Mouse (Mus musculus): ENCODE measurements at regions not wholly inside any gene's neighbourhood (a gene's known extent, or its start where the extent isn't known, plus 50 kb on each side); places are given as distances from the start of the nearest gene placed in this dataset.

DNA sequence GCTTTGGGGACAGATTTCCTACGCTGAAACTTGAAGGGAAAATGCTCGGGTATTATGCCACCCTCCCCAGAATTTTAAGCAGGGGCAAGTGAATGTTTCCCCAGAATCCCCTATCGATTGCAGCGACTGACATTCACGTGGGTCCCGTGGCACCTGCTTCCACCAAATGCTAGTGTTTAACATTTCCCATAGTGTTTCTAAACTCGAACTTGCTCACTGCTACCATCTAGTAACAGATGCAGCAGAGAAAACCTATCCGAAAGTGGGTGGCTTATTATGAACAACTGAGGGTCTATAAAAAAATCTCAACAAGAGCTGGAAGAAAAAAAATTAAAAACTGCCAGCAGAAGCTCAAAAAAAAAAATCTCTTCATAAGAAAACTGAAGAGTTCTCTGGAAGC is 284.2 kb downstream of the Rnf144a start:
- DNase-seq (ENCODE audit: low read depth): no peak
- no peak for TF ChIP-seq CTCF (IDR thresholded peaks at IDR 0.05; ENCODE audit: borderline replicate concordance, extremely low read depth, insufficient read depth, insufficient read length)
- TF ChIP-seq POLR2A (IDR thresholded peaks at IDR 0.05; ENCODE audit: borderline replicate concordance, extremely low read depth, insufficient read depth, insufficient read length, poor library complexity, severe bottlenecking): no peak

DNA sequence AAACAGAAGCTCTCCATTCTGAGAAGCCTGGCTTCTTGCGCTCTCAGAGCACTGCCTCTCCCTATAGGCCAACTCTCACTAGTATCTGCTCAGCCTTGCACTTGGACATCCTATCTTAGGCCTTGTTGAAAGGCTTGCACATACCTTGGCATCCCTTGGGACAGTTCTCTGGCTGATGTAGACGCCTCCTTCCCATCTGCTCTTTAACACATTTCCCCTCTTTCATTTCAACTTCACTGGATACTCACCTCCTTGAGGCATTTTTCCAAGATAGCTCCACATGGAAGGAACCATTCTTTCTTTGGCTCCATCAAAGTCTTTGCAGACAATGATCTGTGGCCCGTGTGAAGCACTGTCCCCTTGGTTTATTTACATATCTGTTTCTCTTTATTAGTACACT is 285.0 kb downstream of the Rnf144a start:
- TF ChIP-seq POLR2A (IDR thresholded peaks at IDR 0.05; ENCODE audit: borderline replicate concordance, extremely low read depth, insufficient read depth, insufficient read length, poor library complexity, severe bottlenecking) (no peak), CTCF (IDR thresholded peaks at IDR 0.05; ENCODE audit: borderline replicate concordance, extremely low read depth, insufficient read depth, insufficient read length) (no peak)
- DNase-seq (ENCODE audit: low read depth): no peak

DNA sequence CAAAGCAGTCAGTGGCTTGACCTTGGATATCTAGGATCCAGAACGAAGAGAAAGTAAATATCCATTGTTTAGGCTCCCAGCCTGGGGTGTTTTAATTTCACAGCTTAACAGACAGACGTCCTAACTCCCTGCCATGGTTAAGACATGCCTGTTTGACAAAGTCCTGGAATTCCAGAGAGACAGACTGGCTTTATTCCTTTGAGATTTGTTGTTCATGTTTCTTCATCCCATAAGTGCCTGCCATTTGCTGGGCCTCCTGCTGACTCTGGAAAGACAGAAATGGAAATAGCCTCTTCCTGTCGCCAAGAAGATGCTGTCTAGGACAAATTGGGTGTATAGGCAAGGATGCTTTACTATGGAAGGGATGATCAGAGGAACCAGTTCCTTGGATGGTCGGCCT is 285.5 kb downstream of the Rnf144a start:
- no peak for TF ChIP-seq CTCF (IDR thresholded peaks at IDR 0.05; ENCODE audit: borderline replicate concordance, extremely low read depth, insufficient read depth, insufficient read length)
- TF ChIP-seq POLR2A (IDR thresholded peaks at IDR 0.05; ENCODE audit: borderline replicate concordance, extremely low read depth, insufficient read depth, insufficient read length, poor library complexity, severe bottlenecking): no peak
- DNase-seq (ENCODE audit: low read depth): no peak

DNA sequence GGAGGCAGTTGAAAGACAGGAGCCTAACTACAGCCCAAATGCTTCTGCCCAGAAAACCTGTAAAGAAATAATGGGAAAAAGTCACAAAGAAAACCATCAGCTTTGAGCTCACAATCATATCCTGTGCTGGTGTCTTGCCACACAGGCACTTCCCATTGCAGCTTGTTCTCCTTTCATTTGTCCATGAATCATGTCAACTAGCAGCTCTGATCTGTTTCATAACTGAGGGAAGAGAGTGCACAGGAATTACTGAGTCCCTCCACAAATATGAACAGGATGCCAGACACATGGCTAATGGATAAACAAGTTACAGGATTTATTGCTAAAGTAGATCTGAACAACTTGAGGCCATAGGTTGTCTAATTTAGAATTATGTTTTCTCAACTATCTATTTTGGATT is 286.2 kb downstream of the Rnf144a start:
- TF ChIP-seq POLR2A (IDR thresholded peaks at IDR 0.05; ENCODE audit: borderline replicate concordance, extremely low read depth, insufficient read depth, insufficient read length, poor library complexity, severe bottlenecking) (no peak), CTCF (IDR thresholded peaks at IDR 0.05; ENCODE audit: borderline replicate concordance, extremely low read depth, insufficient read depth, insufficient read length) (no peak)
- DNase-seq (ENCODE audit: low read depth): no peak

DNA sequence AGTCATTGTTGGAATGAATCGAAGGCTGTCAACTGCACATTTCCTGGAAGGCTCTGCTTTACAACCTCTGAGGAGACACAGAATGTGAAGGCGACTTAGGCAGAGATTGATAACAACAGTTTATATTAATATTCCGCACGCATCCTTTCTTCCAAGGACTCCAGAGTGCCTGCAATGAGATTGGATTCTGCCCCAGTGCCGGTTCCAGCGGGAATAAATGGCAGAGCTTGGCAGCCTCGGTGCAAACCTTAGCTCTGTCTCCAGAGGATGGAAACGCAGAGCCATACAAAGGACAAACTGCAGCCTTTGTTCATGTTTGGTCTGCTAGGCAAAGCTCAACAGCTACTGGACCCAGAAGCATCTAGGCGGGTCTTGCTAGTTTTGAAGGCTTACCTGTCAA is 288.8 kb downstream of the Rnf144a start:
- DNase-seq (ENCODE audit: low read depth): peak; percentile 48
- TF ChIP-seq CTCF (IDR thresholded peaks at IDR 0.05; ENCODE audit: borderline replicate concordance, extremely low read depth, insufficient read depth, insufficient read length) (no peak), POLR2A (IDR thresholded peaks at IDR 0.05; ENCODE audit: borderline replicate concordance, extremely low read depth, insufficient read depth, insufficient read length, poor library complexity, severe bottlenecking) (no peak)

DNA sequence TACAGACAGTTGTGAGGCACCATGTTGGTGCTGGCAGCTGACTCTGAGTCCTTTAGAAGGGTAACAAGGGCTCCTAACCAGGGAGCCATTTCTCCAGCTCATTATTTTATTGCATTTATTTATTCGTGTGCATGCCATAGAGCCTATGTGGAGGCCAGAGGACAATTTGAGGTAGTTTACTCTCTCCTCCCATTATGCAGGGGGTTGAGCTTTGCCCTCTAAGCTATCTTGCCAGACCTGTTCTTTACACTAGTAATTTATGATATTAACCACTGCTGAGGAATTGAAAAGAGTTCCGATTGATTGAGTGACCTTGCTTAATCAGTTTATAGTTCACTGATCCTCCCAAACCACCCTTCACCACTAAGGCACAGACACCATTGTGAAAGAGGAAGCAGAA is 290.8 kb downstream of the Rnf144a start:
- TF ChIP-seq CTCF (IDR thresholded peaks at IDR 0.05; ENCODE audit: borderline replicate concordance, extremely low read depth, insufficient read depth, insufficient read length) (no peak), POLR2A (IDR thresholded peaks at IDR 0.05; ENCODE audit: borderline replicate concordance, extremely low read depth, insufficient read depth, insufficient read length, poor library complexity, severe bottlenecking) (no peak)
- no peak for DNase-seq (ENCODE audit: low read depth)

DNA sequence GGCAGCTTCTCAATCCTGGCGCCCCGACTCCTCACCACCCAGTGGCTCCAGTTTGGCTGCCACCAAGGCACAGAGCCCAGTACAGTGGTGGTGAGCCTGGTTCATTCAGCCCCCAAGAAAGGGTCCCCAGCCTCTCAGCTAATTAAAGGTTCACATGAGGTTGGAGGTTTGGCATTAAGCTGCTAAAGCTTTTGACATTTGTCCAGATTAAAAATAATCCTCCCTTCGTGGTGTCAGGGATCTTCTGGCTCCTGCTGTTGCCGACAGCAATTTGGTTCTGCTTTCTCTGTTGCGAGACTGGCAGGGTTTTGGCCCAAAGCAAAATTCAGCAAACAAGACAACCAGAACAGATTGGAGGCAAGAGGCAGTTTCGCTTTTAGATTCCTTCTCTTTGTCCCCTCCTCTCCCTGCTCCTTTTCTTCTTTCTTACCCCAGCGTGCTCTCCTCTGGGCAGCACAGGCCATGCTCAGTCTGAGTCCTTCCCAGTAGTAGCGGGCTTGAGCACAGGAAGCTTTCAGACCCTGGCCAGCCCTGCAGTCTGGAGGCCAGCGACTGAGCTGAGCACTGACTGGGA is 299.6 kb downstream of the Rnf144a start:
- TF ChIP-seq CTCF (IDR thresholded peaks at IDR 0.05; ENCODE audit: borderline replicate concordance, extremely low read depth, insufficient read depth, insufficient read length) (no peak), POLR2A (IDR thresholded peaks at IDR 0.05; ENCODE audit: borderline replicate concordance, extremely low read depth, insufficient read depth, insufficient read length, poor library complexity, severe bottlenecking) (no peak)
- peak; percentile 78 for DNase-seq (ENCODE audit: low read depth)

DNA sequence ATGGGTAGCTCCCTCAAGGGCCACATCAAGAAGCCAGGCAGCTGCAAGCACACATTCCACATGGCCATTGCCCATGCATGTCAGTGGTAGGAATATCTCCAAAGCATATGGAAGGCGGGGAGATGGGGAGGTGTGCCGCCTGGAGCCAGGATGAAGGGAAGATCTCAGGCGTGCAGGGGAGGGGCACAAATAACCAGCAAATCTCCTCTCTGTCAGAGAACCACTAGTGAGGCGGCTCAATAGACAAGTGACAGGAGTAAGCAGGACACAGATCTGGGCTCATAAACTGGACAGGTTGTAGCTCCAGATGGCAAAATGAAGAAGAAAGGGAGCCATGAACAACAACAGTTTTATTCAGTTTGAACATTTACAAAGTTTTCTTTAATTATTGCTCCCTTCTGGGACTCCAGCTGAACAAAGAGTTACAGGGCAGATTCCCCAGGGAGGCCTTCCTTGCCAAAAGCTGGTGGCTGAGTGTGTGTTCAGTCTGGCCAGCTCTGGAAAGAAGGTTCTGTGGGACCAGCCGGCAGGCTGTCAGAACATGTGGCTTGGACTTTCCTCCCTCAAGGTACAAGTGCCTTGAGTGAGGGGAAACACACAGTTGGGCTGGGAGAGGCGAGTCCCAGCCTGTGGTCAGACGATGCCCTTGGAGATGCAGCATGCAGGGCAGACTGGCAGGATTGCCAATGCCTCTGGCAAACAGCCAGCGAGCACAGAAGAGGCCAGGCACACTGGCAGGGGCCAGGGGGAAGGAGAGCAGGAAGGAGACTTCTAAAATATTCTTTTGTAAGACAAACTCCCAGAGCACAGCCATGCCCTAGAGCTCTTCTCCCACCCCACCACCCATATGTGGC is 302.7 kb downstream of the Rnf144a start:
- DNase-seq (ENCODE audit: low read depth): peak; percentile 86
- TF ChIP-seq POLR2A (IDR thresholded peaks at IDR 0.05; ENCODE audit: borderline replicate concordance, extremely low read depth, insufficient read depth, insufficient read length, poor library complexity, severe bottlenecking): no peak
- no peak for TF ChIP-seq CTCF (IDR thresholded peaks at IDR 0.05; ENCODE audit: borderline replicate concordance, extremely low read depth, insufficient read depth, insufficient read length)

DNA sequence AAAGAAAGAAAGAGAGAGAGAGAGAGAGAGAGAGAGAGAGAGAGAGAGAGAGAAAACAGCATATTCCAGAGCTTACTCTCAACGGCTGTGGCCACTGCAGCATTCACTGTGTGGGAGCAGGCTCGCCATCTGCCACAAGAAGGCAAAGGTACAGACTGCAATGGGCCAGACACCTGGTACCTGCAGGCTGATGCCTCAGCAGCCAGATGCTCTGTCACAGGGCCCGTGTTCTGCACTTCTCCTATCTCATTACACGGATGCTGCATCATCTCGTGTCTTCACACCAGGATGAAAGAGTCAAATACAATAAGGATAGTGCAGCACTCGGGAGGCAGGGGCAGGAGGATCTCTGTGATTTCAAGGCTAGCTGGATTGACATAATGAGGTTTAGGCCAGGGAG is 305.2 kb downstream of the Rnf144a start:
- TF ChIP-seq CTCF (IDR thresholded peaks at IDR 0.05; ENCODE audit: borderline replicate concordance, extremely low read depth, insufficient read depth, insufficient read length) (no peak), POLR2A (IDR thresholded peaks at IDR 0.05; ENCODE audit: borderline replicate concordance, extremely low read depth, insufficient read depth, insufficient read length, poor library complexity, severe bottlenecking) (no peak)
- no peak for DNase-seq (ENCODE audit: low read depth)

DNA sequence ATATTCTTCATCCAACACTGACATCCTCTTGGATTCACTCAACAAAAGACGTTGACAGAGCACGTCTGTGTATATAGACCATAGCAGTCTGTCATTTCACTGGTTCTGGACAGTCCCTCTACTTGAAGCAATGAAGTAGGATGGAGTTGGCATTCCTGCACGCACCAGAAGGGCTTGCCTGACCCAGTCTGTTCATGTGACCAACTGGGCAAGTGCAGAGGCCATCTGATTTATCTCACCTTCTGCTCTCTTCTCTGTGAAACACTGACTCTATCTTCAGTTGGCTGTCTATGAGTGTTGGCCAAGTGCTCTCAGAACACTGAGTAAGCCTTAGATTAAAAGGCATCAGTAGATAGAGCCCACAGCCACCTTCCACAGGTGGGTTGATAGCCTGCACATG is 310.7 kb downstream of the Rnf144a start:
- no peak for DNase-seq (ENCODE audit: low read depth)
- TF ChIP-seq POLR2A (IDR thresholded peaks at IDR 0.05; ENCODE audit: borderline replicate concordance, extremely low read depth, insufficient read depth, insufficient read length, poor library complexity, severe bottlenecking) (no peak), CTCF (IDR thresholded peaks at IDR 0.05; ENCODE audit: borderline replicate concordance, extremely low read depth, insufficient read depth, insufficient read length) (no peak)

DNA sequence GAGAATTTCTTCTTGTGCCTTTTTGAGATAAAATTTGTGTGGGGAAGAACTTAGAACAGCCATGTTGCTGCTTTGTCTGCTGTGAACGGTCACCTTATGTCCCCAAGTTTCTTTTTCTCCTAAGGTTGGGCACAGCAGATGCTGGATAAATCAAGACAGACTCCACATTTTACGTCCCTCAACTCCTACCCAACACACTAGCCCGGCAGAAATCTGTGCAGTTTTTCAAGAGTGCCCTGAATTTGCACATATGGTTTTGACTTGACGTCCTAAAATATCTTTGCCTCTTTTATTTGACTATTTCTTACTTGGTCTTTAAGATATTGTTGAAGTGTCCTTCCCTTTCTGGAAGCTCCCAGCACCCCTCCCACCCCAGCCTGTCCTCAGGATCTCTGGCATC is 312.7 kb downstream of the Rnf144a start:
- DNase-seq (ENCODE audit: low read depth): no peak
- no peak for TF ChIP-seq CTCF (IDR thresholded peaks at IDR 0.05; ENCODE audit: borderline replicate concordance, extremely low read depth, insufficient read depth, insufficient read length)
- TF ChIP-seq POLR2A (IDR thresholded peaks at IDR 0.05; ENCODE audit: borderline replicate concordance, extremely low read depth, insufficient read depth, insufficient read length, poor library complexity, severe bottlenecking): no peak

DNA sequence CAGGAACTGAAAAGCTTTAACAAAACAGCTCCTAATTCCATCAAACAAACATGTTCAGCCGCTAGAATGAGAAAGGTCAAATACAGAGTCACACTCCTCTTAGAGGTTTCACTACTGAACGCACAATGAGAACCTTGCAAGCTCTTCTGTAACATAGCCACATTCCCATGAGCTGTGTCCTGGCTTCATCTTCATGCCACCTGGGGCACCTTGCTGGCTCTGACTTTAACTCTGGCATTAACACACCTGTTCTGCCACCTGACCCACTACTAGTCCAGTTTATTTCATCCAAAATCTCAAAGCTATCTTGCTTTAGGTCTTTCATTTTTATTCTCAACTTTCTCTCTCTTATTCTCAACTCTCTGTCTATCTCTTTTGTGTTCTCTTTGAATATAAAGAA is 314.9 kb downstream of the Rnf144a start:
- TF ChIP-seq POLR2A (IDR thresholded peaks at IDR 0.05; ENCODE audit: borderline replicate concordance, extremely low read depth, insufficient read depth, insufficient read length, poor library complexity, severe bottlenecking) (no peak), CTCF (IDR thresholded peaks at IDR 0.05; ENCODE audit: borderline replicate concordance, extremely low read depth, insufficient read depth, insufficient read length) (no peak)
- no peak for DNase-seq (ENCODE audit: low read depth)
